Mouse (Mus musculus) c-Kit-positive CD71-positive TER-119-negative erythroid progenitor cells, embryonic 14.5 days (primary cell): ENCODE measurements at regions not wholly inside any gene's neighbourhood (a gene's known extent, or its start where the extent isn't known, plus 50 kb on each side); places are given as distances from the start of the nearest gene placed in this dataset.

ENCODE experiments used
- DNase-seq: peaks from one replicate; pipeline ENCODE4 v3.0.0-alpha.2; 2013; ENCODE audit warnings: low read depth

GRCm38 (mm10) chr11:52631579-52631978 is 132.9 kb upstream of the Fstl4 start:
- no peak for DNase-seq

- no peak for DNase-seq
Measured at GRCm38 (mm10) chr11:52634189-52634588, 130.2 kb upstream of the Fstl4 start.

- no peak for DNase-seq
Measured at GRCm38 (mm10) chr11:52635716-52636389, 128.6 kb upstream of the Fstl4 start.

- DNase-seq: no peak
Measured at GRCm38 (mm10) chr11:52638939-52639338, 125.5 kb upstream of the Fstl4 start.

GRCm38 (mm10) chr11:52641725-52642338 is 122.6 kb upstream of the Fstl4 start:
- no peak for DNase-seq

GRCm38 (mm10) chr11:52644081-52644768 is 120.2 kb upstream of the Fstl4 start:
- no peak for DNase-seq

GRCm38 (mm10) chr11:52648176-52648839 is 116.1 kb upstream of the Fstl4 start:
- DNase-seq: no peak

- DNase-seq: no peak
Measured at GRCm38 (mm10) chr11:52648849-52649400, 115.5 kb upstream of the Fstl4 start.

GRCm38 (mm10) chr11:52654640-52655039 is 109.8 kb upstream of the Fstl4 start:
- no peak for DNase-seq

- no peak for DNase-seq
Measured at GRCm38 (mm10) chr11:52655720-52656474, 108.5 kb upstream of the Fstl4 start.

GRCm38 (mm10) chr11:52661234-52661633 is 103.2 kb upstream of the Fstl4 start:
- DNase-seq: no peak

- DNase-seq: no peak
Measured at GRCm38 (mm10) chr11:52661894-52662593, 102.4 kb upstream of the Fstl4 start.

GRCm38 (mm10) chr11:52665343-52665742 is 99.1 kb upstream of the Fstl4 start:
- no peak for DNase-seq

- DNase-seq: no peak
Measured at GRCm38 (mm10) chr11:52675022-52675421, 89.4 kb upstream of the Fstl4 start.

GRCm38 (mm10) chr11:52678259-52678658 is 86.2 kb upstream of the Fstl4 start:
- DNase-seq: no peak

GRCm38 (mm10) chr11:52685436-52685835 is 79.0 kb upstream of the Fstl4 start:
- no peak for DNase-seq

GRCm38 (mm10) chr11:52692701-52693100 is 71.7 kb upstream of the Fstl4 start:
- DNase-seq: no peak

- DNase-seq: no peak
Measured at GRCm38 (mm10) chr11:52701682-52702081, 62.8 kb upstream of the Fstl4 start.

- DNase-seq: no peak
Measured at GRCm38 (mm10) chr11:52703391-52703790, 61.0 kb upstream of the Fstl4 start.
